Mouse (Mus musculus): ENCODE data around the gene Pard3b.
A peak's percentile ranks its signal among the peaks of the same experiment; 100 is the strongest.

The Pard3b gene

GRCm38 (mm10) chr1:62201686-62202257 is 563.1 kb downstream of the Pard3b start:
- ATAC-seq (ENCODE audit: insufficient number of reproducible peaks, low FRiP score, low TSS enrichment), result no peak

GRCm38 (mm10) chr1:62213285-62213684 is 574.7 kb downstream of the Pard3b start:
- ATAC-seq (ENCODE audit: insufficient number of reproducible peaks, low FRiP score, low TSS enrichment), result no peak

GRCm38 (mm10) chr1:62215842-62216241 is 577.2 kb downstream of the Pard3b start:
- peak; percentile 82 for ATAC-seq (ENCODE audit: insufficient number of reproducible peaks, low FRiP score, low TSS enrichment)

- no peak for ATAC-seq (ENCODE audit: insufficient number of reproducible peaks, low FRiP score, low TSS enrichment)
Observed at GRCm38 (mm10) chr1:62216568-62216967, 577.9 kb downstream of the Pard3b start.

GRCm38 (mm10) chr1:62229129-62229528 is 590.5 kb downstream of the Pard3b start:
- ATAC-seq (ENCODE audit: insufficient number of reproducible peaks, low FRiP score, low TSS enrichment), result no peak

GRCm38 (mm10) chr1:62234039-62234438 is 595.4 kb downstream of the Pard3b start:
- no peak for ATAC-seq (ENCODE audit: insufficient number of reproducible peaks, low FRiP score, low TSS enrichment)

- ATAC-seq (ENCODE audit: insufficient number of reproducible peaks, low FRiP score, low TSS enrichment), result no peak
Observed at GRCm38 (mm10) chr1:62235121-62235520, 596.5 kb downstream of the Pard3b start.

GRCm38 (mm10) chr1:62244191-62244984 is 605.8 kb downstream of the Pard3b start:
- ATAC-seq (ENCODE audit: insufficient number of reproducible peaks, low FRiP score, low TSS enrichment), result no peak

GRCm38 (mm10) chr1:62252432-62252831 is 613.8 kb downstream of the Pard3b start:
- ATAC-seq (ENCODE audit: insufficient number of reproducible peaks, low FRiP score, low TSS enrichment), result no peak

- ATAC-seq (ENCODE audit: insufficient number of reproducible peaks, low FRiP score, low TSS enrichment), result no peak
Observed at GRCm38 (mm10) chr1:62254316-62254715, 615.7 kb downstream of the Pard3b start.

- ATAC-seq (ENCODE audit: insufficient number of reproducible peaks, low FRiP score, low TSS enrichment), result no peak
Observed at GRCm38 (mm10) chr1:62254888-62255287, 616.3 kb downstream of the Pard3b start.

- no peak for ATAC-seq (ENCODE audit: insufficient number of reproducible peaks, low FRiP score, low TSS enrichment)
Observed at GRCm38 (mm10) chr1:62276466-62276865, 637.8 kb downstream of the Pard3b start.

- no peak for ATAC-seq (ENCODE audit: insufficient number of reproducible peaks, low FRiP score, low TSS enrichment)
Observed at GRCm38 (mm10) chr1:62278586-62278985, 640.0 kb downstream of the Pard3b start.

GRCm38 (mm10) chr1:62280586-62280985 is 642.0 kb downstream of the Pard3b start:
- no peak for ATAC-seq (ENCODE audit: insufficient number of reproducible peaks, low FRiP score, low TSS enrichment)

GRCm38 (mm10) chr1:62282835-62283234 is 644.2 kb downstream of the Pard3b start:
- no peak for ATAC-seq (ENCODE audit: insufficient number of reproducible peaks, low FRiP score, low TSS enrichment)

GRCm38 (mm10) chr1:62283624-62284023 is 645.0 kb downstream of the Pard3b start:
- ATAC-seq (ENCODE audit: insufficient number of reproducible peaks, low FRiP score, low TSS enrichment), result no peak

- ATAC-seq (ENCODE audit: insufficient number of reproducible peaks, low FRiP score, low TSS enrichment), result no peak
Observed at GRCm38 (mm10) chr1:62309376-62309775, 670.8 kb downstream of the Pard3b start.

- no peak for ATAC-seq (ENCODE audit: insufficient number of reproducible peaks, low FRiP score, low TSS enrichment)
Observed at GRCm38 (mm10) chr1:62325237-62325636, 686.6 kb downstream of the Pard3b start.

GRCm38 (mm10) chr1:62327743-62328142 is 689.1 kb downstream of the Pard3b start:
- ATAC-seq (ENCODE audit: insufficient number of reproducible peaks, low FRiP score, low TSS enrichment), result no peak

- ATAC-seq (ENCODE audit: insufficient number of reproducible peaks, low FRiP score, low TSS enrichment), result no peak
Observed at GRCm38 (mm10) chr1:62328808-62329207, 690.2 kb downstream of the Pard3b start.

- no peak for ATAC-seq (ENCODE audit: insufficient number of reproducible peaks, low FRiP score, low TSS enrichment)
Observed at GRCm38 (mm10) chr1:62333016-62333415, 694.4 kb downstream of the Pard3b start.

GRCm38 (mm10) chr1:62334196-62334595 is 695.6 kb downstream of the Pard3b start:
- ATAC-seq (ENCODE audit: insufficient number of reproducible peaks, low FRiP score, low TSS enrichment), result no peak

Measured in cerebellum, adult (tissue).